Mouse (Mus musculus) olfactory bulb, adult 2 months (tissue): ENCODE results near the gene Ppp3r1.

ENCODE experiments used
- CTCF ChIP-seq: fragments of 200-500 bp; IDR thresholded peaks from 2 replicates; pipeline ENCODE4 v1.5.1; 2012; ENCODE audit warnings: low read depth, mild to moderate bottlenecking, low read length, moderate library complexity; ENCODE audit not compliant: insufficient read depth
- POLR2A ChIP-seq: fragments of 200-500 bp; IDR thresholded peaks from 2 replicates; pipeline ENCODE4 v1.6.1; 2012; ENCODE audit warnings: mild to moderate bottlenecking, low read depth, low read length, moderate library complexity; ENCODE audit not compliant: insufficient read depth

GRCm38 (mm10) chr11:17192151-17192844 lies 33.2 kb downstream of the Ppp3r1 start:
- TF ChIP-seq CTCF (no peak), POLR2A (no peak)
